Mouse (Mus musculus) spleen, postnatal 36 days (tissue): ENCODE results near the gene Akr1e1.
A peak's percentile ranks its signal among the peaks of the same experiment; 100 is the strongest.
"Not testable (repeated sequence)": the region's sequence is repeated elsewhere in the genome, so short reads cannot be mapped to it uniquely, and the experiment has no call there.

Experiments used
- DNase-seq, 2 experiments: peaks; one replicate each; pipeline ENCODE4 v3.0.0; 2022; ENCODE audit warnings: low spot score in 2 of 2, mixed read lengths in 1 of 2

Akr1e1 gene

GRCm38 (mm10) chr13:4608961-4609409 lies at the start of gene Akr1e1:
Gene Akr1e1, minus strand, starts transcription at chr13:4609174.
- DNase-seq: peak; percentile 67 to 71

DNA sequence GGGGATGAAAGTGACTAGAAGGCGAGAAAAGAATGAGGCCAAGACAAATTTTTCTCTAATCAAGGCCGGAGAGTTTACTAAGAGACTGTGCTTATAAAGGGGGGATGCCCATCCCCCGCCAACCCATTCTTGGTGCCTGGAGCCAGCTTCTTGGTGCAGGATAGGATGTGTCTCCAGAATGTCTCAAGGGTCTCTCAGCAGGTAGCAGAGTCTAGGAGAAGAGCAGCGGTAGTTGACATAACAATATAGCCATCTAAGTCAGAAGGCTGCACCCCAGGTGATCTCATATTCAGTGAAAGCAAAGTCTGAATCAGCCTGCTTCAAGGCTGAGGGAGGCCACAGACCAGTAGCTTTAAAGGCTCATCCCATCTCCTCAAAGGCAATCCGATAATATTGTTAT lies 49.4 kb upstream of the Akr1e1 start:
- DNase-seq: no peak

GRCm38 (mm10) chr13:4656277-4657146 lies 47.5 kb upstream of the Akr1e1 start:
- no peak for DNase-seq

- no peak for DNase-seq
These were observed 41.2 kb upstream of the Akr1e1 start for GRCm38 (mm10) chr13:4650190-4650589.

GRCm38 (mm10) chr13:4645248-4645647 lies 36.3 kb upstream of the Akr1e1 start:
- DNase-seq: no peak

DNA sequence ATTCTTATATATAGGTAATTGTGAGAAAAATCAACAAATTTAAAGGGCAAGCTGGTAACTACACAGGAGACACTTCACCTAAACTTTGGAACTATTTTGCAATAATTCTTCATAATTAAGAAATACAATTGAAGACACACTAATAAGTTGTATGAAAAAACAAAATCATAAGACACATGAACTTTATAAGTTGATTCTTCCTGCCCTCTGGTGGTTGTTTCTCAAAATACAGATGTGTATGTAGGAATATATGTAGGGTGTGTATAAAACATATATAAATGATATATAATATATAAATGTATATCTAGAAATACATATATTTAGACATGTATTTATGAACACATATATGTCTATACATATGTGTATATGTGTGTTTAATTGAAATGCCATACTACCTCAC lies 1.9 kb upstream of the Akr1e1 start:
- DNase-seq: no peak

GRCm38 (mm10) chr13:4608530-4608929 lies 444 bp downstream of the Akr1e1 start:
- no peak for DNase-seq

GRCm38 (mm10) chr13:4606821-4607220 lies 2.2 kb downstream of the Akr1e1 start:
- no peak for DNase-seq

DNA sequence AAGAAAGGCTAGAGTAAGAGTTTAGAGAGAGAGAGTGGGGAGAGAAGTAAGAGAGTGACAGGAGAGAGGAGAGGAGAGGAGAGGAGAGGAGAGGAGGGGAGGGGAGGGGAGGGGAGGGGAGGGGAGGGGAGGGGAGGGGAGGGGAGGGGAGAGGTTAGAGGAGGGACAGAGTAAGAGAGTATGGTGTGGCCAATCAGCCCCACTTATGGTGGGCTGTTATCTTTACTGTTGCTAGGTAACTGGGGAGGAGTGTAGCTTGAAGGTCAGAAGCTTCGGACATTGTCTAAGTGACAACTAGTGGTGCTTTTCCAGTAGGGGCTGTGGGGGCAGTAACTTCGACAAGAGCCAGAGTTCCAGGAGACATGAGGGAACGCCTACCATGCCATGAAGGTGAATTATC lies 5.5 kb downstream of the Akr1e1 start:
- not testable (repeated sequence) for DNase-seq

DNA sequence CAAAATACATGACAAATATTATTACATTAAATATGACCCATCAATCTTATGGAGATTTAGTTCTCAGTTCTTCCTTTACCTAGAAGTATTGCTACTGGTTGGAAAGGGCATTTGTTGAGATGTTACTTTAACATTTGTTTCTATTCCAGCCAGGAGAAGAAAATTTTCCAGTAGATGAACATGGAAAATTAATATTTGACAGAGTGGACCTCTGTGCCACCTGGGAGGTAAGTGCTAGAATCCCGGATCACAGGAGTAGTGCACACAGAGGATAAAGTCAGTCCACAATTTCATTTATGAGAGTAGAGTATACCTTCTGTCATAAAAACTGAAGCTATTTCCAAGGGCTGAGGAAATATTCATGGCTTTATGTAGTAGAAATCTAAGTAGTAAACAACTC lies 32.1 kb downstream of the Akr1e1 start:
- no peak for DNase-seq

GRCm38 (mm10) chr13:4573871-4574270 lies 35.1 kb downstream of the Akr1e1 start, which contains the start of gene Akr1c21:
Gene Akr1c21, plus strand, starts transcription at chr13:4574075.
- DNase-seq: no peak

DNA sequence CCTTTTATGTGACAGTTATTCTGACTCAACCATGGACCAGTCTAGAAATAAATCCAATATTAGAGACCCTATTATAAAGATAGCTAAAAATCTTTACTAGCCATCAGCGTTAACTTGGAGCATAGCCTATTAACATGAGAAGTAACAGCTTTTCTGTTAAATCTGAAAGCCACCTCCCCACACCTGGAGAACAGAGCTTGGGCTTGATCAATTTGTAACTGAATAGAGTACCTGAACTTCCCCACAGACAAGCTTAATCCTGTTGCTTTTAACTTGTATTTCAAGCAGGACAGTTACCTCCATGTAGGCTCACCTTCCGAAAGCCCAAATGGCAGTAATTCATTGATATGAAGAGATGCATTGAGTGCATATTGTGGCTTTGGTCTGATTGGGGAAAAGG lies 43.0 kb downstream of the Akr1e1 start:
- DNase-seq: no peak

DNA sequence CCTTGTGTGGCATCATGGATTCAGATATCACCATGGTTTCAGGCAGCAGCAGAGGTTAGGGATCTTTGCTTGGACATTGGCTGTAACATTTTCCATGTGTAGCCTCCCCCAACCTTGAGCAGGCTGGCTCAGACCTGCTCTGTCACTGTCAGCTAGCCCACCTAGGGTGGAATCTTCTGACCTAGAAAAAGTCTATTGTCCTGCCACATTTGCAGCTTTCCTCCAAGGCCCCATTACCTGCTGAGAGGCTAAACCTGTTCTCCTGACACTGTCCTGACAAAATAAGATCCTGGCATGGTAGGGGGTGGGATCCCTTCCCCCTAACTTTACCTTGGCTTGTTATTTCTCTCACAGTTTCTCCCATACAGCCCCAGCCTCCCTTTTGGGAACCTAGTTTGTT lies 48.5 kb downstream of the Akr1e1 start:
- no peak for DNase-seq

DNA sequence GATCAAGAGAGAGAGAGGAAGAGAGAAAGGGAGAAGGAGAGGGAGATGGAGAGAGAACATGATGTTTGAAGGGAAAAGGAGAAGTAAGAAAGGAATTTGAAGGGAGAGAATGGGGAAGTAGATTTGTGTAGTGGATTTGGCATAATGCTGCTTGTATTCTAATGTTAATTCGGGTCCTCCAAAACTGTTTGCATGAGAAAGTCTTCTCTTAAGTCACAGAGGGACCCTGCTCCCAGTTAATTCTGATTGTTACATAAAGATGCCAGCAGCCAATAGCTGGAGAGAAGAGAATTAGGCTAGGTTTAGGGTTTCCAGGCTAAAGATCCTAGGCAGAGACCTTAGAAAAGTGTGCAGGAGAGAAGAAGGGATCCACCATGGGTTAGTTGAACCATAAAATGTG lies 49.8 kb downstream of the Akr1e1 start:
- no peak for DNase-seq
